Mouse (Mus musculus): ENCODE results near the gene Gm20931. TPM values are rescaled to one million over a fixed set of nuclear protein-coding genes. Genes with fewer than 3 reads are reported as not detected.
"Not testable (repeated sequence)": the region's sequence is repeated elsewhere in the genome, so short reads cannot be mapped to it uniquely, and the experiment has no call there.

The Gm20931 gene
- not detected in 2 replicates for polyA plus RNA-seq (2015; fragmentation: Nextera tagmentation; extraction: Ambion mirVana)

DNA sequence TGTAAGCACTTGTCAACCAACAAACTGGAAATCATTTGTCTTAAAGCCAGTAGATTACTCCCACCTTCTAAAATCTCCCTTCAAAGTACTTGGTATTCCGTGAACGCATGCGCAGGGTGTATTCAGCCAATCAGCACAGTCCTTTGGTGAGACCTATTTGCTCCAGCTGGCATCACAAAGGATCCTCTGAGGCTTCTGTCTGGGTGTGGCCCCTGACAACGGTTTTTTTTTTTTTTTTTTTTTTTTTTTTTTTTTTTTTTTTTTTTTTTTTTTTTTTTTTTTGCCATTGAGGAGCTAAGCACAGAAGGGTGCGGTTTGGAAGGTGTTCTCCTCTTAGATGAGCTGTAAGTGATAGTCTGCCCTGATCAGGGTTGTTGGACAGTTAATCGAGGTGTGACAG lies at the start of gene Gm20931:
Gene Gm20931 (plus strand): TSS at position 301 of the 400 bp plus-strand sequence.
- not testable (repeated sequence) for ATAC-seq; H3K4me1 ChIP-seq (ENCODE audit: control insufficient read depth, insufficient read depth, low read length); H3K9me3 ChIP-seq (replicated peaks; ENCODE audit: control insufficient read depth, low read length, poor library complexity, severe bottlenecking); H3K27me3 ChIP-seq (ENCODE audit: control insufficient read depth, insufficient read depth, low read depth, low read length); H3K9ac ChIP-seq (ENCODE audit: low read depth, low read length); H3K36me3 ChIP-seq (ENCODE audit: control insufficient read depth, insufficient read depth, low read length); H3K4me2 ChIP-seq (ENCODE audit: low read length); H3K27ac ChIP-seq (ENCODE audit: low read length); H3K4me3 ChIP-seq (ENCODE audit: low read depth, low read length)
- WGBS: no CpG with 5 or more reads among the region's 6 CpGs

All from midbrain, embryonic 16.5 days (tissue).